Mouse (Mus musculus): ENCODE measurements around the gene Ubr7. TPM values are rescaled to one million over a fixed set of nuclear protein-coding genes. Genes with fewer than 3 reads are reported as not detected.

Gene Ubr7
- total and polyA plus RNA-seq, 3 experiments = 12.3 to 24.6 (median 22.8) TPM

DNA sequence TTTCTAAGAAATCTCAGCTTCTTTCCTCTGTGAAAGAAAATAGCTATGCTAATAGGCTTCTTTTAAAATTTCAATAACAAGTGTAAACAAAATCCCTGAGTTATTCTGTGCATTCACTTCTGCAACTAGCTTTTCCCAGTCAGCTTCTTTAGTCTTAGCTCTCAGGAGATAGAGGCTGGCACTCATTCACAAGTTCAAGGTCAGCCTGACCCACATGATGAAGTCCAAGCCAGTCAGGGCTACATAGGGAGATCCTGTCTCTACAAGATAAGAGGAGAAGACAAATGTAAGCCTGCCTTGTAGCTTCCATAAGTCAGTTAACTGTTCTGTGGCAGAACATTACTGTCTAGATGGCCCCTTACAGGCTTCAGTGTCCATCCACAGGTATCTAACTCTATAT, 5.9 kb downstream of the Ubr7 start:
- Histone ChIP-seq H3K79me2 (replicated peaks; ENCODE audit: control insufficient read depth, insufficient read depth, low read length) (0 out of 2 replicates have a peak, but pooled peaks cover 1% of the 10 kb centered on the region), H3K4me3 (no peak overlapping the region), H3K4me1 (ENCODE audit: control insufficient read depth, insufficient read depth, low read length) (peaks cover 3% of the 10 kb centered on the region), H3K27ac (no peak overlapping the region), H3K9ac (ENCODE audit: low read depth, low read length) (no peak overlapping the region), H3K27me3 (ENCODE audit: control insufficient read depth, insufficient read depth, low read length) (no peaks in the 10 kb centered on the region), H3K36me3 (ENCODE audit: control insufficient read depth, insufficient read depth, low read length) (no peaks in the 10 kb centered on the region; the same call in none of the 2 replicates)
- intact Hi-C loops (cut with DNase I) = no loop called here
- TF ChIP-seq EP300 (IDR thresholded peaks at IDR 0.05; ENCODE audit: insufficient read depth, low read depth, low read length) = no peak
- no peak for TF ChIP-seq POLR2A (IDR thresholded peaks at IDR 0.05; ENCODE audit: insufficient read depth, low read depth, low read length)
- no peak for TF ChIP-seq CTCF (IDR thresholded peaks at IDR 0.05)
- DNase-seq = no peak

GRCm38 (mm10) chr12:102769000-102769399, 11.2 kb downstream of the Ubr7 start:
- DNase-seq = no peak
- H3K36me3 ChIP-seq (ENCODE audit: control insufficient read depth, insufficient read depth, low read length) = no peaks in the 10 kb centered on the region; the same call in 1 of the 2 replicates
- intact Hi-C loops (cut with DNase I) = no loop called here

GRCm38 (mm10) chr12:102771601-102772000, 13.8 kb downstream of the Ubr7 start:
- H3K9ac ChIP-seq (ENCODE audit: low read depth, low read length) = no peak overlapping the region
- intact Hi-C loops (cut with DNase I) = no loop called here
- no peaks in the 10 kb centered on the region for H3K27me3 ChIP-seq (ENCODE audit: control insufficient read depth, insufficient read depth, low read length)
- H3K36me3 ChIP-seq (ENCODE audit: control insufficient read depth, insufficient read depth, low read length) = no peaks in the 10 kb centered on the region
- H3K4me3 ChIP-seq = no peak overlapping the region
- H3K79me2 ChIP-seq (replicated peaks; ENCODE audit: control insufficient read depth, insufficient read depth, low read length) = no peaks in the 10 kb centered on the region
- no peak for DNase-seq
- H3K27ac ChIP-seq = no peak overlapping the region
- WGBS = 95% methylated on average over 8 of the region's 8 CpGs
- H3K4me1 ChIP-seq (ENCODE audit: control insufficient read depth, insufficient read depth, low read length) = no peaks in the 10 kb centered on the region
- TF ChIP-seq POLR2A (IDR thresholded peaks at IDR 0.05; ENCODE audit: insufficient read depth, low read depth, low read length) = no peak
- TF ChIP-seq CTCF (IDR thresholded peaks at IDR 0.05) = no peak
- TF ChIP-seq EP300 (IDR thresholded peaks at IDR 0.05; ENCODE audit: insufficient read depth, low read depth, low read length) = no peak

More at GRCm38 (mm10) chr12:102769000-102769399, 11.2 kb downstream of the Ubr7 start:
- Histone ChIP-seq H3K4me1 (ENCODE audit: control insufficient read depth, insufficient read depth, low read length) (no peaks in the 10 kb centered on the region), H3K79me2 (replicated peaks; ENCODE audit: control insufficient read depth, insufficient read depth, low read length) (no peaks in the 10 kb centered on the region), H3K27ac (no peak overlapping the region), H3K4me3 (no peak overlapping the region), H3K9ac (ENCODE audit: low read depth, low read length) (no peak overlapping the region), H3K27me3 (ENCODE audit: control insufficient read depth, insufficient read depth, low read length) (no peaks in the 10 kb centered on the region)
- TF ChIP-seq POLR2A (IDR thresholded peaks at IDR 0.05; ENCODE audit: insufficient read depth, low read depth, low read length) = no peak
- TF ChIP-seq EP300 (IDR thresholded peaks at IDR 0.05; ENCODE audit: insufficient read depth, low read depth, low read length) = no peak
- peak; percentile 53 for TF ChIP-seq CTCF (IDR thresholded peaks at IDR 0.05)
- WGBS = 94% methylated on average over 4 of the region's 4 CpGs

DNA sequence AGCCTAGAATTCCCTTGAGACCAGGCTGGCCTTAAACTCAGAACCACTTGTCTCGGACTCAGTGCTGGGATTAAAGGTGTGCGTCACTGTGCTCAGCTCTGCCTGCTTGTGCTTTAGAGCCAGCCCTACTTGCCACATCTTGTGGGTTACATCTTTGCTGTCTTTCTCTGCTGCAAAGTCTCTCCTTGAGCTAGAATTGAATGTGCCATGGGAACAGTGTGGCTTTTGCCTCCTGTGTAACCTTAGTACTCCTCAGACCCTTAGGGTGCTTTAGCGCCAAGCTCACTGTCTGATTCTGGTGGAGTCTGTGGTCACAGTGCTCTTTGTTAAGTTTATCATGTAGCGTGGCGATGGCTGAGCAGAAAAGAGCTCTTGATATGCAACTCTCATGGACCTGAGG, 14.9 kb downstream of the Ubr7 start:
- TF ChIP-seq POLR2A (IDR thresholded peaks at IDR 0.05; ENCODE audit: insufficient read depth, low read depth, low read length) (no peak), EP300 (IDR thresholded peaks at IDR 0.05; ENCODE audit: insufficient read depth, low read depth, low read length) (no peak), CTCF (IDR thresholded peaks at IDR 0.05) (no peak)
- 92% methylated on average over 5 of the region's 5 CpGs for WGBS
- no peaks in the 10 kb centered on the region for H3K79me2 ChIP-seq (replicated peaks; ENCODE audit: control insufficient read depth, insufficient read depth, low read length)
- H3K4me1 ChIP-seq (ENCODE audit: control insufficient read depth, insufficient read depth, low read length) = no peaks in the 10 kb centered on the region
- H3K9ac ChIP-seq (ENCODE audit: low read depth, low read length) = no peak overlapping the region
- intact Hi-C loops (cut with DNase I) = no loop called here
- no peak for DNase-seq
- no peaks in the 10 kb centered on the region for H3K27me3 ChIP-seq (ENCODE audit: control insufficient read depth, insufficient read depth, low read length)
- H3K27ac ChIP-seq = no peak overlapping the region
- H3K4me3 ChIP-seq = no peak overlapping the region
- H3K36me3 ChIP-seq (ENCODE audit: control insufficient read depth, insufficient read depth, low read length) = no peaks in the 10 kb centered on the region

GRCm38 (mm10) chr12:102776035-102776434, 18.3 kb downstream of the Ubr7 start:
- H3K4me1 ChIP-seq (ENCODE audit: control insufficient read depth, insufficient read depth, low read length) = no peaks in the 10 kb centered on the region
- DNase-seq = no peak

DNA sequence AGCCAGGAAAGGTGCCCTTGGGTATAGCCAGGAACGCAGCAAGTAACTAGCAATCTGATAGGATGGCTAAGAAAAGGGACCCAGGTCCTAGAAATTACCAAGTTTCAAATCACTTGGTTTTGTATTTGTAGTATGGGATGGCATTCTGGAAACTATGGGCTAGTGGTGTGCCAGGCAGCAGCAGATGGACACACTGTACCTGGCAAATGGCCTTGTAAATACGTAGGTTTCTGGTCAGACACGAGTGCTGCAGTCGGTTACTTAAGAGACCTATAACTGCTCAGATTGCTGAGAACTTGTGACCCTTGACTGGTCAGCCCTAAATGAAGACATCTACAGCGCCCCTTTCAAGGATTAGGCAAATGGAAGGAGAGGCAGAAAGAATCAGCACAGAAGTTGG, 20.4 kb downstream of the Ubr7 start:
- Histone ChIP-seq H3K9ac (ENCODE audit: low read depth, low read length) (no peak overlapping the region), H3K4me1 (ENCODE audit: control insufficient read depth, insufficient read depth, low read length) (no peaks in the 10 kb centered on the region), H3K27me3 (ENCODE audit: control insufficient read depth, insufficient read depth, low read length) (no peaks in the 10 kb centered on the region), H3K4me3 (no peak overlapping the region), H3K79me2 (replicated peaks; ENCODE audit: control insufficient read depth, insufficient read depth, low read length) (no peaks in the 10 kb centered on the region), H3K27ac (no peak overlapping the region), H3K36me3 (ENCODE audit: control insufficient read depth, insufficient read depth, low read length) (no peaks in the 10 kb centered on the region)
- TF ChIP-seq POLR2A (IDR thresholded peaks at IDR 0.05; ENCODE audit: insufficient read depth, low read depth, low read length) (no peak), CTCF (IDR thresholded peaks at IDR 0.05) (no peak), EP300 (IDR thresholded peaks at IDR 0.05; ENCODE audit: insufficient read depth, low read depth, low read length) (no peak)
- no peak for DNase-seq
- 85% methylated on average over 5 of the region's 5 CpGs for WGBS
- intact Hi-C loops (cut with DNase I) = no loop called here

More at GRCm38 (mm10) chr12:102776035-102776434, 18.3 kb downstream of the Ubr7 start:
- Histone ChIP-seq H3K36me3 (ENCODE audit: control insufficient read depth, insufficient read depth, low read length) (no peaks in the 10 kb centered on the region), H3K4me3 (no peak overlapping the region), H3K9ac (ENCODE audit: low read depth, low read length) (no peak overlapping the region), H3K27me3 (ENCODE audit: control insufficient read depth, insufficient read depth, low read length) (no peaks in the 10 kb centered on the region), H3K27ac (no peak overlapping the region), H3K79me2 (replicated peaks; ENCODE audit: control insufficient read depth, insufficient read depth, low read length) (no peaks in the 10 kb centered on the region)
- TF ChIP-seq EP300 (IDR thresholded peaks at IDR 0.05; ENCODE audit: insufficient read depth, low read depth, low read length) = no peak
- no peak for TF ChIP-seq CTCF (IDR thresholded peaks at IDR 0.05)
- no peak for TF ChIP-seq POLR2A (IDR thresholded peaks at IDR 0.05; ENCODE audit: insufficient read depth, low read depth, low read length)
- WGBS = 81% methylated on average over 14 of the region's 14 CpGs
- intact Hi-C loops (cut with DNase I) = no loop called here

Data from heart, adult 2 months (tissue).